Mouse (Mus musculus) cerebellum, adult 2 months (tissue): Measurements from ENCODE around the gene Med21.

ENCODE experiments used
- CTCF ChIP-seq: fragments of 200-500 bp; IDR thresholded peaks from 2 replicates; pipeline ENCODE4 v1.5.1; 2011; ENCODE audit warnings: low read depth, mild to moderate bottlenecking, control low read depth, low read length, moderate library complexity, borderline replicate concordance; ENCODE audit not compliant: insufficient read depth
- POLR2A ChIP-seq: fragments of 200-500 bp; IDR thresholded peaks from 2 replicates; pipeline ENCODE4 v1.6.1; 2011; ENCODE audit warnings: low read length, control low read depth, borderline replicate concordance; ENCODE audit not compliant: insufficient read depth

DNA sequence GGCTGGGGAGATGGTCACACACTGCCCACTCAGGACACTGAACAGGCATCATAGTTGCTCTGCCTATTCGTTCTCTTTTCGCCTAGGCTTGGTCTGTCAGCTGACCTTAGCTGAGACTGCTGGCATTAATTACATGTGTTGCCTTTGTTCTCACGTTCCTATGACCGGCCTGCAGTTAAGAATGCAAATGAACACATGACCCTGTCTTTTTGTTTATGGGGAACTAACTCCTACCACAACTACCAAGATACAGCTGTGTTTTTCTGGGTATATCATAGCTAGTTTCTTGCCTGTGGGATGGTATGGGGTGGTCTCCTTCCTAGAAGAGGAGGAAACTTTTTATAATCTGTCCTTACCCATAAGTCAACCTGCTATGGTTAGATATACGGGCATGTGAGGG lies 46.5 kb downstream of the Med21 start:
- TF ChIP-seq CTCF (no peak), POLR2A (no peak)
